Mouse (Mus musculus): ENCODE results near the gene Sin3a.

Sin3a gene

DNA sequence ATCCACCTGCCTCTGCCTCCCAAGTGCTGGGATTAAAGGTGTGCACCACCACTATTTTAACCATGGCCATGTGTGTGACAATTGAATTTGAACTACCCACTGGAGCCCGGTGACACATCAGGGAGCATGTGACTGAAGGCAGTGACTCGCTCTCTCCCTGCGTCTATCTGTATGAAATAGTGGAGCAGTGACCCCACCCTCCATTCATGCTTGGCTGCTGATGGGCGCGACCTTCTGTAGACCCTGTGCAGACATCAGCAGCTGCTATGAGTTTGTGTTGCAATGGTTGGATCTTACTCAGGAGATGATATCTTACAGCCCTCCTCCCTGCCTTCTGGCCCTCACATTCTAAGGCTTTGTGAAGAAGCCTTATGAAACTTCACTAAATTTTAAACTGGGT is 96.6 kb downstream of the Sin3a start:
- no peak for DNase-seq (ENCODE audit: low spot score)
